Mouse (Mus musculus) left cerebral cortex, postnatal 25 days (tissue): ENCODE measurements around the gene Reln. TPM values are rescaled to one million over a fixed set of nuclear protein-coding genes. Genes with fewer than 3 reads are reported as not detected.

Experiments used
- DNase-seq, 2 experiments: peaks; one replicate each; pipeline ENCODE4 v3.0.0; 2022; ENCODE audit warnings: low spot score in 2 of 2, mixed read lengths in 1 of 2
- intact Hi-C: fragments of 180-260 bp; cut with DNase I; formaldehyde crosslinking; loops from one replicate; pipeline ENCODE4 v1.15.1; 2025
- total RNA-seq, 2 experiments: library from RNA; stranded (reverse); gene quantifications; 2 replicates each; pipeline ENCODE4 v1.2.3; 2021

Reln gene
- total RNA-seq, 2 experiments from 2014 or later: 77.3 to 78.9 TPM

DNA sequence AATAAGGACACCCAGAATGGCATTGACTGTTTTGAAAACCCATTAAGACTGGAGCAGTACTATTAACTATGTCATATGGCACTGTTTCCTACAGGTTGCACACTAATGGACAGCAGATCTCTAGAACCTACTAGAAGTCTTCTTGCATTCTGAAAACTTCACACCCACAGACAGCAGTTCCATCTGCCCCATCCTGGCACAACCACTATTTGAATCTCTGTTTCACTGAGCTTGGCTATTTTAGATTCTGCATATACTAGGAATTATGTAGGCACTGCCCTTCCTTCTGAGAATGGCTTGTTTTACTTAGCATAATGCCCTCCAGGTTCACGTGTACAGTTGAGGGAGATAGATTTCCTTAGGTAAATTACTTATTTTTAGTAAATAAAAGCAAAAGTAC, 99.4 kb downstream of the Reln start:
- DNase-seq: peak; percentile 14 to 84
- intact Hi-C loops: no loop called here

DNA sequence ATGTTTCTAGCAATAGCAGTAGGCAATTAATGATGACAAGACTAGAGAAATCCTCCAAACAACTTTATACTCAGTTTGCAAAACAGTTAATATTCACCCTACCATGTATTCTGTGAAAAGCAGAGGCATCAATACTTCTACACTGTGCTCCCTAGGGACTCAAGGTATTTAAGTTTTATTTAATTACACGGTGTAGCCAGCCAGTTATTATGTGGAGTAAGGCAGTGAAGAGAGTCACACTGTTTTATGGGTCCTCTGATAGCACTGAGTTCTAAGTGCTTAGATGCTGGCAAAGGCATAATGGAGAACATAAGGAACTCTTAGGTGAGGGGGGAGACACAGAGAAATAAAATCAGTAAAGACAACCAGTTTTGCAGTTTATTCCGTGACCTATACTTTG, 101.0 kb downstream of the Reln start:
- intact Hi-C loops: no loop called here
- DNase-seq: no peak

DNA sequence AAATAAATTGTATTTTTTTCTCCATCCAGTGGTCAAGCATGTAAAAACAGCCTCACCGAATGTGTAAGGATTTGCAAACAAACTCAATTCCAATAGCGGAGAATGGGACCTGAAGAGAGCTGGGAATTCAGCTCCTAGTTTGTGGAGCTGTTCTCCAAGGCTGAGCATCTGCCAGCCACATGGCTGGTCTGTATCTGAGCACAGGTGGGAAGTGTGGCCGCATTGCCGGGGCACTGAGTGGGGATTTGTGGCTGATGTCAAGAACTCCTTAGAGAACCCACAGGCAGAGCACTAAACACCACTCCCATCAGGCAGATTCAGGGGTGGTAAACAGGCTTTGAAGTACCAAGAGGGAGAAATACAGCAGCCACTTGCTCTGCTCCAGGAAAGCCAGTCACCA, 102.9 kb downstream of the Reln start:
- no peak for DNase-seq
- intact Hi-C loops: no loop called here

DNA sequence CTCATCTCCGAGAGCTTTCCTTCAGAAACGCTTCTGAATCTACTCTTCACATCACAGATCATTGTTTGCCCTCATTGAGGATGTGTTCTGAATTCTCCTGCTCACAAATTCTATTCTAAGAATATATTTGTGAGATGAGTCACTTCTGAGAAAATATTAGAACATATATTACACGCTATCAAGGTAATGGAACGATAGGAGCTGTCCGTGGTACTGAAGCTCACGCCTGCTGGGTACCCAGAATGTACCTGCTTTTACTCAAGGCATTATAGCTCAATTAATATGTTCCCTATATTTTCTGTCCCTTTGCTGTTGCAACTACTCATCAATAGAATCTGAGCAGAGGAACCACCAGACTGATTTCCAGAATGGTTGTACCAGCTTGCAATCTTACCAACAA, 107.7 kb downstream of the Reln start:
- no peak for DNase-seq
- intact Hi-C loops: no loop called here

- DNase-seq: no peak
- intact Hi-C loops: no loop called here
Observed at GRCm38 (mm10) chr5:22224515-22224914, 120.0 kb downstream of the Reln start.

DNA sequence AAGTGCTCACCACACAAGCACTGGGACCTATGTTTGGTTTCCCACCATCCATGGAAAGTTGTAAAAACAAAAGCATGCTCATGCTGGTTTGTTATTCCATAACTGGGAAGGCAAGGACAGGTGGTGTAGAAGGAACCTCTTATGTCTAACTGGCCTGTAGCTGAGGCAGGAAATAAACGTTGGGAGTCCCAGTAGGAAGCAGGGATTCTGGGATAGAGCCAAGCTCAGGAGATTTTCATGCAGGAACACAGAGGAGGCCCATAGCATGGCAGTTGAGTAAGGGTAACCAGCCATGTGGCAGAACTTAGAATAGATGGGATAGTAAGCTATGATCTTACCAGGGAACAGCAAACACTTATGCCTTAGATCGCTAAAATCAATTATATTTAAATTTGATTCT, 120.6 kb downstream of the Reln start:
- intact Hi-C loops: no loop called here
- DNase-seq: no peak

DNA sequence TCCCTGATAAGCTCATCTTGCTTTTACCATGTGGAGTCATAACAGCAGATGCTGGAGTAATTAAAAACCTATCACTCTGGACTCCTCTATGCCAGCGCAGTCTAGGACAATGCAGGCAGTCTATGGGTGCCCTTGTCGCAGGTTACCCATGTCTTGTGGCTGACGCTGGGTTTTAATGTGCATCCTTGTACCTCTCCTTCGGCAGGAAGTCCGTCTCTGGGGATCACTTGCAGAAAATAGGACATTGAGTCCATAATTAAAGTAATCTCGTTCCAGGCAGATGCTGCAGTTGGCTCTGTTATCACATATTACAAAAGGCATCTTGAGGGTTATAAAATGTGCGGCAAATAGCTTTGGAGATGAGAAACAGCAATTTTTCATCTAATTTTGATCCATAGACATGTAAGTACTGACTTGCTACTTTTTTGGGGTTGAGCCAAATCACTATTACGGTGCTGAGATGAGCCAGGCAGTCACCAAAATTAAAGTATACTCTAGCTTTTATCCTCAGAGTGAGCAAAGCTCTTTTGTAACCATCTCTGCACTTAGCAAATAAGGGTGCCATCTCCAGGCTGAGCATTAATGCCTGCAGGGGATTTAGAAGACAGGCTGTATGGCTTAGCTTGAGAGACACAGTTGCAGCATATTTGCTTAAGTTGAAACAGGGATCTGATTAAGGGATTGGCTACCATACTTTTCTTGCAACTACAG, 136.0 kb downstream of the Reln start:
- DNase-seq: peak in 1 of 2 experiments; percentile 17
- intact Hi-C loops: no loop called here

DNA sequence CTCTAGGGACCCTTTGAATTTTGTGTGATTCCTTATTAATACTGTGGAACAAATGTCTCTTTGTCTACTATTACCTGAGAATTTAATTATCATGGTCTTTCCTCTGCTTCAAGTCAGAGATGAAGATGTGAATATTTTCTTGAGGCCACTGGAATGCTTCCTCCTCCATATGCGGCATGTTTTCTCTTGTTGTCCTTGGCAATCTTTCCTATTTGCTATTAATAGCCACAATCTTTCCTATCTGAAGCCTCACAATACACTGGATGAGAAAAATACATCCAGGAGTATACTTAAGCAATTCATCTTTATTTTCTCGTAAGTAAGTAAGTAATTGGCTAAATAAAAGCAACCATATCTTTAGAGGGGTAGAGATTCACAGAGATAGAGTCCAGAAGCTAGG, 146.6 kb downstream of the Reln start:
- no peak for DNase-seq
- intact Hi-C loops: no loop called here

DNA sequence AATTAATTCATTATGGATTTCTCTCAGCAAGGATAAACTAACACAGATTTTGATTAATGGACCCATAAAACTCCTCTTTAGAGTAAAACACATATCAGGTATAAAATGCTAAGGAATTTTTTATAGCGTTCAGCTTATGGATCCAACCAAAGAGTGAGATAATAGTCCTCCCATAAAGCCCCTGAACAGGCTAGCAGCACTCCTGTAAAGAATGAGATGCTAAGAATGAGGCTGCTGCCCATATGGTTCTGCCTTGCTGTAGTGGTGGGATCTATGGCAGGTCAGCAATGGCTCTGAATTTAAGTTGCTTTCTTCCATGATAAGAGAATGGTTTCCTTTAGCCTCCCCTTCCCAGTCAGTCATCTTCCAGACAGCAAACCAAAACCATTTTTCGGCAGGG, 147.6 kb downstream of the Reln start:
- no peak for DNase-seq

DNA sequence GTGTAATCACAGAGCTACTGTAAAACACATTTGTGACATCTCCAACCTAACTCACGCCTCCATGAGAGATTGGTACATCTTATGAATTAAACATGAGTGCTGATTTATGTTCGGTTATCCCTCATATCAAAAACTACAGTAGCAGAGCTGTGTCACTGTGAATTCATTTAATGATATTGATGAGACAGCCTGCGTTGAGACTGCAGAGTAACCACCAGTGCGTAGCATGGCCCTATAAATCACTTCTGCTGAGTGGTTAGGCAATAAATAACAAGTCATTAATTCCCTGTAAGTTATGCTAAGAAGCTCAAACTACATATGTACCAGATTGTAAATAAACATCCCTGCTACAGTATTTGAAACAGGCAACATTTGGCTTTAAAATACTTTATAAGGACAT, 148.0 kb downstream of the Reln start:
- DNase-seq: no peak
- intact Hi-C loops: no loop called here

More for the DNA sequence above, 147.6 kb downstream of the Reln start:
- intact Hi-C loops: no loop called here

DNA sequence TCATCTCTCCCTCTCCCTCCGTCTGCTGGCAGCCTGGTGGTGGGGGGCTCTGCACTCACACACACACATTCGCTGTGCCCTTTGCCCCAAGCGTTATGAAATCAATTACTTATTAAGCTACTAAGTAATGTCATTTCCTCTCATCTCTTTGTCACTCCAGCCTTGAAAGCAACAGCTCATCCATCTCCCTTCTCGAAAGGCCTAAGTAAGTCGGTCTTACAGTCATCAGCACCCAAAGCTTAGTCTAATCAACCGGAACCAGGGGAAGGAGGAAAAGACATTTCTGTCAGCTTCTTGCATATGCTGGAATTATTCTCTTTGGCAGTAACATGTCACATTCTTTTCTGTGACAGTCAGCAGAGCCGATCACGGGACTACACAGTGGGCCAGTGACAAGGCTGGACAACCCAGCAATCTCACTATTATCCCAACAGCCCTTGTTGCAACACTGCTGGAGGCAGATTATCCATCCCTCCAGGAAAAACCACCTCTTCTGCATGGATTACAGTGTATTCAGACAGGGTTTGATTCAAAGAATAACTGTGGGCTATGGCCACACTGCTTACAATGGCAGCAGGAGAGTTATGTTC, 149.1 kb downstream of the Reln start:
- intact Hi-C loops: no loop called here

GRCm38 (mm10) chr5:22191784-22192183, 152.7 kb downstream of the Reln start:
- DNase-seq: no peak
- intact Hi-C loops: no loop called here

More for the DNA sequence above, 149.1 kb downstream of the Reln start:
- no peak for DNase-seq

DNA sequence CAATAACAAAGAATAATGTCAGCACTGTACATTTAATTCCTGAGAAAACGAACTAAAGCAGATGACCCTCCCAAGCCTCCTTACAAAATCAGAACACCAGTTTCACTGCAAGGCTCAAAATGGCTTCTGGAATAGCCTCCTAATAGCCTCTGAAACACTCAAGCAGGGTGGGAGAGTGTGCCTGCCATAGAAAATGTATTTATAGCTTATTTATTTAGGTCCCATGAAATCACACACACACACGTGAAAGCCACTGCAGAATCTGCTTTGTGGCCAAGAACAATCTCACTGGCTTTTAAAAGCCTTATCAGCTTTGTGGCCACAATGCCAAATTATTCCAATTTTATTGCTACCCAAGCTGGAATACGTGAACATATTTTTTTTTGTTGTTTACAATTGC, 154.2 kb downstream of the Reln start:
- no peak for DNase-seq
- intact Hi-C loops: no loop called here

DNA sequence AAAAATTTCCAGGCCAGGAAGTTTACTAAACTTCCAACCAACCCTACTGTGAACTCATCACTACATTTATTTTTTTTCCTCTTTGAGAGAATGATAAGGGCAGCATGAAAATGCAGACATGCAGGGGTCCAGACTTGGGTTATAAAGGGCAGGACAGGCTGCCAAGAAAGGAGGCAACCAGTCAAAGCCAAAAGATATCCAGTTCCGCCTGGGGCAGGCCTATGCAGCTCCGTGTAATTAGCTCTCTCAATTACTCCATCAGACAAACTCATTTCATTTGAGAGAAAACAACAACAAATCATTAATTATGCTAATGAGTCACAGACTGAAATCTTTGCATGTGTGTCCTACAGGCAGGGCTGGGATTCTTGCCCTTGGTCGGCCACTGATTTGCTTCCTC, 156.9 kb downstream of the Reln start:
- intact Hi-C loops: no loop called here
- no peak for DNase-seq

DNA sequence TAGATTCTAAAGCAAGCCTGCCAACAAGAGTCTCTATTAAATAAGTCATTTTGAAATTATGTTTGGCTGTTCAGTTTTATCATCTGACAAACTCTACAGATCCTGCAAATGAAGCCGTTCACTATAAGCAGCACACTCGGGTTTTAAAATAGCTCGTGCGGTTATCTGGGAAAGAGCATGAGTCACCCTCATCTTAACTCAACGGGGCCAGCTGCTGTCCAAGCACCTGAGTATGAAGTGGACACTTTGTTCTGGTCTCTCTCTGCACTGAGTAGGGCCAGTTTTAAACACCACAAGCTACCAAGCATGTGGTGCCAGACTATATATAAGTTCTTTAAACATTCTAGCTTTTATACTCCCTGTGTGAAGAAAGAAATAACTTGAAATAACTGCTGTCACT, 168.0 kb downstream of the Reln start:
- intact Hi-C loops: no loop called here
- DNase-seq: peak in 1 of 2 experiments; percentile 20

DNA sequence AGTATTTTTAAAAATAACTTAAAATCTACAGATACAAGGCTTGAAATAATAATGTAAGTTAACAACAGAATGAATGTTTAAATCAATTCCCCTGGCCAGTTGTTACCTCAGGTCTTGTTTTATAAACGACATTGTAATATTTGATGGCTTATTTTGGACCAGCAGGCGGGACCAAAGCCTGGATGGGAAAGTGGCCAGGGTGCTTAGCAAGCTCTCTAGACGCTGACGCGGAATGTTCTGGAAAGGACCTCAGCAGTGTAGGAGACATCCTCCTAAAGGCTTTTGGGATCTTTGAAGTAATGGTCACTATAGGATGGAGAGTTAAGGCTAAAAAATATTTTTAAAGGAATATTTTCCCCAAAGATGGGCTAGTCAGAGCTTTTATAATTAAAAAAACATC, 173.2 kb downstream of the Reln start:
- intact Hi-C loops: no loop called here
- DNase-seq: no peak

DNA sequence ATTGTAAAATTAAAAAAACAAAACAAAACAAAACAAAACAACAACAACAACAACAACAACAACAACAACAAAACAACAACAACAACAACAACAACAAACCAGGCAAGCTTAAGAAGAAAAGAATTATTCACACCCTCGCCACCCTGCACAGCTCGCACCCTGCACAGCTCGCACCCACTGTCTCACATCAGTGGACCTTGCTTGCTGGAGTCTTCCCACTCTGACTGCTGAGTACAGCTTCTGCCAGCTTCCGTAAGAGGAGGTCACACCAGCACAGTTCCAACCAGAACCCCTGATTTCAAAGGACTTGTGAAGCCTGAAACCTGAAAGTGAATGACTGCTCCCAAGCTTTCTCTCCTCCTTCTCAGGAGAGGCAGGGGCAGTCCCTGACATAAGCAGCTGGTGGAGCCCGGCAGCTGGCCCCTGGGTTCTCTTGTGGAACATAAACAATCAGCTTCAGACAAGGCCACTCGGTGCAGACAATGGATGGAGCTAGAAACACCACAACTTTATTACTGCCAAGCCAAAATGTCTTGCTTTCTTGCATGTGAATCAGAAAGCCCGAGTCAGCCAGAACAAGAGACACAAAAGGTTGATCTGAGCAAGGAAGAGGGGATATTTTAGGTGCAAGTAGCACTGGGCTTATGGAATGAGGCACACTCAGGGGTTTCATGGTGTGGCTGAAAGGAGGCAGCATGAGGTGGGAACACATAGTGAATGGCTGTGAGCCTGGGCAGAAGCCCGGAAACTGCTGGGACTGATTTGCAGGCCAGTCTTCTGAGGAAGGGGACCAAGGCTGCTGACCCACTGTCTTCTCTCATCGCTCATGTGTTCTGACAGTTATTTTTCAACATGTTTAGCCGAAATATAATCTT, 180.2 kb downstream of the Reln start:
- intact Hi-C loops: no loop called here

DNA sequence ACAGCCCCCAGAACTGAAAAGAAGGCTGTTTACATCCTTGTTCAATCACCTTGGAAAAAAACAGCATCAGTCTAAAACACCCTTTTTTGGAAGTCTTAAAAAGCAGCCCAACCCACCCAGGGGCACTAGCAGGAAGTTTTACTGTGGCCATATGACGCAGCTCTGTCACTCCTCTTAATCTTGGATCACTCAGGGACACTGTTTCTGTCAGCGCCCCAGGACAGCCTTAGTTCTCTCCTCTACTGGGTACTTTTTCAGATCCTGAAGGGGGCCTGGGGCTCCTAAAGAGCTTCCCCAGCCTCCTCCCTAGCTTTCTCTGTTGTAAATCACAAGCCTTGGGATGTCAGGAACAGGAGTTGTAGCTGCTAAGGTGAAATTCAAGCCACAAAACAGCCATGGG, 183.6 kb downstream of the Reln start:
- DNase-seq: no peak
- intact Hi-C loops: no loop called here

More for the DNA sequence above, 180.2 kb downstream of the Reln start:
- DNase-seq: no peak

- intact Hi-C loops: no loop called here
- DNase-seq: no peak
Observed at GRCm38 (mm10) chr5:22158754-22159153, 185.7 kb downstream of the Reln start.

DNA sequence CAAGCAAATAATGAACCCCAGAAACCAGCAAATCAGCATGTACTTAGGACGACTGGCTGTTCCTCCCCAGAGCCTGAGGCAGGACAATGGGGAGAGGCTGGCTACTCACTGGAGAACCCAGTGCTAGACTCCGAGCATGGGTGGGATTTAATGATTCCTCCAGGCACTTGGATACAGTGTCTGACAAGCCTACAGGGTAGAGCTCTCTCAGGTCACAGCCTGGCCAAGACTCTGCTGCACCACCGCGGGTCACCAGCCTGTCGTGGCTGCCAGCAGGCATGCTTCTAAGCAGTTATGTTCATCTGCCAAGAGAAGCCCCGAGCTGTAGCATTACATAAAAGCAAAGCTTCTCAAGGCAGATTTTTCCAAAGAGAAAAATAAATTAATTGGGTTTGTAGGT, 190.9 kb downstream of the Reln start:
- no peak for DNase-seq
- intact Hi-C loops: no loop called here

GRCm38 (mm10) chr5:22141821-22142220, 202.7 kb downstream of the Reln start:
- DNase-seq: no peak
- intact Hi-C loops: no loop called here
